Mouse (Mus musculus) left cerebral cortex, adult 8-10 months (tissue): ENCODE results near the gene a. TPM values are rescaled to one million over a fixed set of nuclear protein-coding genes. Genes with fewer than 3 reads are reported as not detected.
A peak's percentile ranks its signal among the peaks of the same experiment; 100 is the strongest.

Source experiments
- DNase-seq, 2 experiments: peaks; one replicate each; pipeline ENCODE4 v3.0.0; 2022; ENCODE audit warnings: low spot score in 2 of 2
- total RNA-seq, 4 experiments: library from RNA; stranded (reverse); gene quantifications; 2 replicates each; pipeline ENCODE4 v1.2.4; 2022

Gene a
- total RNA-seq, 4 experiments from 2014 or later, result not detected

DNA sequence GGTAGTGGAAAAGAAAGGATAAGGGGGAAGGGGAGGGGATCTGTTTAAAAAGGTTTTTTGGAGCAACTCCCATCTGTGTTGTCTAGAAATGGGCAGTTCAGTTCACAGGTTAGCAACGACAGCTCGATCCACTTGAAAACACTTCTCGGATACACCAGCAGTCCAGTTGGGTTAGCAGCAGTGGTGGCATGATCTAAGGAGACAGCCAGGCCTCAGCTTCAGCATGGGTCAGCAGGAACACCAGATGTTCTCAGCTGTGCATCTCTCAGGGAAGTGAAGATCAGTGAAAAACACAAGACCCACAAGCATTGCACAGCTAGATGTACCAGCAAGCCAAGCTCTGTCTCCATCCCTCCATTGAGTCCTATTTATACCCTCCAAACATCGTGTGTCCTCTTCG lies 295.1 kb downstream of the a start:
- no peak for DNase-seq

DNA sequence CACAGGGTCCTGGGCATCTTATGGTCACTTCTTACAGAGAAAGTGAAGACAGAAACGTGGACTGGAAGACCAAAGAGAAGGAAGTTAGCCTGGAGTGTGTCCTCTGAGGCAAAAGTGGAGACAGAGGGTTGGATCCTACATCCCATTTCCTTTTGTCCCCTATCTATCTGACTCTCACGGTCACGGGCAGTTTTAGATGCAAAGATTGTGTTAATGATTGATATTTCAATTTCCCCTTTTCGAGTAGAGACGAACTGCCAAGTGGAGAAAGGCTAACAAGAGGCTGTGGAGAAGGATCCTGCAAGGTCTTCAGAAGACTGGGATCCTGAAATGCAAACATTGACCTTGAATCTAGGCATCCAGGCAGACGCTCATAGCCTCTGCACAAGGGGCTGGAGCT lies 297.1 kb downstream of the a start:
- DNase-seq, result no peak

DNA sequence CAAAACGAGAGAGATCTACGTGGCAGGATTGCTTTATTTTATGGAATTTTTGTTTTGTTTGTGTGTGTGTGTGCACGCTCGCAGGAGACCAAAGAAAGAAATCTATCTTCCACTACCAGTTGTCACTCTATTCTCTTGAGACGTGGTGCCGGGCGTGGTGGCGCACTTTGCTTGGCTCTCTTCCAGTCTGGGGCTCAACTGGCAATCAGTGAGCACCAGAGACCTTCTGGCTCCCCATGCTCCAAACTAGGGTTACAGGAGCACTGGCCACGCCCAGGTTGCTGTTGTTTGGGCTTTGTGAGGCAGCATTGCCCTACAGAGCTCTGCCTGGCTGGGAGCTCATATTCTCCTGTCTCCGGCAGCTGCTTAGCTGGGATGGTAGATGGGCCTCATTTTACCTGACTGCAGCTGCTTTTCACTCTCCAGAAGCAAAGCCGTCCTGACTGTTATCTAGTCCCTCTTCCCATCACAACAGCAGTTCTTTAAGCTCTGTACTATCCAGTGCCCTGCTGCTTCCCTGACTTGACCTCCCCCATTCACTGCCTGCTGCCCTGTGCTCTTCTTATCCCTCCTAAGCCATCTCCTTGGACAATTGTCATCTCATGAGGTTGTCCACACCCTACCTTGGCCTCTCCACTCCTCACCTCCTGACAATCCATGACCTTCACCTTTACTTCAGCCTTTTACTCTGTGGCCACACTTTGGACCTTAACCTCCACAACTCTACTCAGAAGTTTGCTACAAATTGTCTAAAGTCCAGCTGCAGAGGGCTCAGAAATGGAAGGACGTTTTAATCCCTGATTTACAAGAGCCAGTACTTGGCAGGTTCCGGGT lies 299.9 kb downstream of the a start:
- DNase-seq, result no peak

DNA sequence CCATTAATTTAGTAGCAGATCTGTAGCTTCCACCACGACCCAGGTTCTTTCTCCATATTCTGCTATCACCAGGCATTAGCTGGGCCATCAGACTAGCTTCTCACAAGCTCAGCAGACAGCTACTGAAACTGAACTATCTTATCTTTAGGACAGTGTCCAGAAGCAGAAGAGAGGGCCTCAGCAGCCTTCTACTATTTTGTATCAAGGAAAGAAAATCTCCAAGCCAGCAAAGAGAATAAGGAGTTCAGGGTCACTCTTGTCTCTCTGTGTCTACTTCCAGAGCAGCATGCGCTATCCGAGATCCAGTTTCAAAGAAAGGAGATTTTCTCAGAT lies 300.5 kb downstream of the a start:
- DNase-seq, result no peak

DNA sequence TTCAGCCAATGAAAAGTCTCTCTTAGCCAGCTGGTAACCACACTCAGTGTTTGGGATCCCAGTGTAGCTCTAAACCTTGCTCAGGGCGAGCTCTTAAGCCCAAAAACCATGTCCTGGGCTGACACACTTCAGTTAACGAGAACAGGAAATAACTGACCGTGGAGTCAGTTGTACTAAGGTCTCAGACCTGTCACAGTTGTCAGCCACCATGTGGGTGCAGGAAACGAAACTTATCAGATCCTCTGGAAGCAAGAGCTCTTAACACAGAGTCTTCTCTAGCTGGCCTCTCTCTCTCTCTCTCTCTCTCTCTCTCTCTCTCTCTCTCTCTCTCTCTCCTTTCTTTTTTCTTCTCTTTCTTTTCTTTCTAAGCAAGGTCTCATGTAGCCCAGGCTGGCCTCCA lies 302.2 kb downstream of the a start:
- DNase-seq, result no peak

DNA sequence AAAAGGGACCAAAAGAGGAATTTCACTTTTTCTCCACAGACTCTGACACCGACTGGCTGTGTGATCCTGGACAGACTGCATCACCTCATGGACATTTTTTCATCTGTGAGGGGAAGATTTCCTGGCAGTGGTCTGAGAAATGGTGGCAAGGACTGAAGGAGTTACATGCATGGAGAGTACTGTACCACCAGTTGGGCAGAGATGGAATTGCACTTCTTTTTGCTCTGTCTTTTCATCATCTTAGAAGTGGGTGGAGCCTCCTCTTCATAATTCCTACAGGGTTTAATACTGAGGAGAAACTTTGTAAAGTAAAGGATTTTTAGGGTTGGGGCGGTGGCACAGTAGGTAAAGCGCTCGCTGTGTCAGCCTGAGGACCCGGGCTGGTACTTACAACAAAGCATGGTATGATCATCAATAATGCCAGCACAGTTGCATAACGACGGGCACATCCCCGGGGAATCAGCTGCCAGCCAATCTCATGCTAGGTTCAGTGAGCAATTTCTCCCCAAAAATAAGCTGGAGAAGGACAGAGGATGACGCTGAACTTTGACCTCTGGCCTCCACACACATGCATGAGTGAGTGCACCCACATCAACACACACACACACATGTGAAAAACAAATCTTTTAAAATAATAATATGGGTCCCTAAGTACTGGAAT lies 307.6 kb downstream of the a start:
- DNase-seq, result no peak

DNA sequence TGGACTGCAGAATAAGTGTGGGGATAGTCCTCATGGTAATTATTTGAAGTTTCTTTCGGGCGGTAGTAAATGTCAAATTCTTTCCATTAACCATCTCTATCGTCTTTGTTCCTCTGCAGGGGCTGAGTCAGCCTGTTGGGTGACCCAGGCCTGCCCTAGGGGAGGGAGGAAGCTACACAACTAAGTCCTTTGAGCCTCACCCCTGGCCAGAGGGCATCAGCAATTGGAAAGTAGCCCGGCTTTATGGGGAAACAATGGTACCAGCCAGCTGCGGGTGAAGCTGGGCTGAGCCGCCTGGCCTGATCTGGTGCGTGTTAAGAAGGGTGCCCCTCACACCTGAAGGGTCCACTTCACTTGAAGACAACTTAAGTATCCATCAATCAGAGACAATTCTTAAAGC lies 308.2 kb downstream of the a start:
- peak in 1 of 2 experiments; percentile 54 for DNase-seq

DNA sequence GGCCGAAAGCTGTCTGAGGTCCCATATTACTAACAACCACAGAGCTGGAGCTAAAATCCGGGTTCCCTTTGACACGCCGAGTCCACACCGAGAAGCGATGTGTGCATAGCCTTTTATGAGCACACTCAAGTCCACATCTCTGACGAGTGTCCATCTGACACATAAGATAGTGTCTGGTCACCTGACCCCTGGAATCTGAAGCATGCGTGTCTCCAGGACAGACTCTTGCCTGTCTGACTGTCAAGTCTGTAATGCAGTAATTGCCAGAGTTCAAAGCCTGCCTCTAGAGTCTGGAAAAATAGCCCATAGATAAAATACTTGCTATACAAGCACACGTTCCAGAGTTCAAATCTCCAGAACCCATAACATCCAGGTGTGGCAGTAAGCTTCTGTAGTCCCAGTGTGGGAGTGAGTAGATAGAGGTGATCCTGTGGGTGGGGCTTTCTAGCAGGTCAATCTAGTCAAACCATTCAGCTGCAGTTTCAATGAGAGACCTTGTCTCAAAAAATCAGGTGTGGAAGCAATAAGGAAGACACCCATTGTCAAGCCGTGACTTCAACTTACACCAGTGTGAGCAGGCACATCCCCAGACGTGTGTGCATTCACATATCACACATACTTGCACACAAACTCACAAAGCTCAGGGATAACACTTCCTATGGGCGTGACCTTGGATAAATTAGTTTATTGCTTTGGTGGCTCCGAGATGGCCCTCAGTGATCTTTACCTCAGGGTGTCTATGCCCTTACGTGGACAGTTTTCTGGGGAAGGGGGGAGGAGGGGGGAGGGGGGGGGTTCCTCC lies 309.0 kb downstream of the a start:
- DNase-seq, result no peak

Other genes starting within 250 kb of the a start
- gene 1700003F12Rik, start 244.3 kb upstream of the a start, total RNA-seq, result under 1 TPM in 3 of 4 experiments, not detected in 1; 0.57 to 0.87 (median 0.76) TPM
- not detected for gene Actl10, start 239.6 kb upstream of the a start, total RNA-seq
- 10 to 100 TPM; 76.7 to 90.9 (median 82.4) TPM for gene Necab3, start 232.5 kb upstream of the a start, total RNA-seq
- gene E2f1, start 221.5 kb upstream of the a start, total RNA-seq, result 10 to 100 TPM; 10.5 to 13.9 (median 13.1) TPM
- gene Pxmp4, start 187.7 kb upstream of the a start, total RNA-seq, result 10 to 100 TPM; 13.2 to 15.2 (median 14.1) TPM
- 10 to 100 TPM in 3 of 4 experiments, 1 to 10 TPM in 1; 9.5 to 10.9 (median 10.2) TPM for gene Zfp341, start 178.1 kb upstream of the a start, total RNA-seq
- gene 4930519P11Rik, start 178.0 kb upstream of the a start, total RNA-seq, result not detected
- 100 to 1,000 TPM; 201 to 231 (median 219) TPM for gene Chmp4b, start 139.7 kb upstream of the a start, total RNA-seq
- gene Gm14214, start 21.4 kb upstream of the a start, total RNA-seq, result not detected
- gene Raly, start 306 bp upstream of the a start, total RNA-seq, result 100 to 1,000 TPM in 3 of 4 experiments, 10 to 100 TPM in 1; 98.0 to 109 (median 104) TPM
- 10 to 100 TPM; 47.1 to 49.1 (median 48.8) TPM for gene Eif2s2, start 101.5 kb downstream of the a start, total RNA-seq
- under 1 TPM; 0.14 to 0.28 (median 0.22) TPM for gene Gm14226, start 226.9 kb downstream of the a start, total RNA-seq